Mouse (Mus musculus) v-Abl transformed pro-B cells (cell line): Measurements from ENCODE around the gene Scgb1b12.
"Not testable (repeated sequence)": the region's sequence is repeated elsewhere in the genome, so short reads cannot be mapped to it uniquely, and the experiment has no call there.

Source experiments
- in situ Hi-C, 2 experiments: fragments of 400-800 bp; cut with MboI; formaldehyde crosslinking; loops; one replicate each; pipeline ENCODE4 v1.15.1; 2025; ENCODE audit not compliant: unreplicated experiment in 2 of 2

Scgb1b12 gene

DNA sequence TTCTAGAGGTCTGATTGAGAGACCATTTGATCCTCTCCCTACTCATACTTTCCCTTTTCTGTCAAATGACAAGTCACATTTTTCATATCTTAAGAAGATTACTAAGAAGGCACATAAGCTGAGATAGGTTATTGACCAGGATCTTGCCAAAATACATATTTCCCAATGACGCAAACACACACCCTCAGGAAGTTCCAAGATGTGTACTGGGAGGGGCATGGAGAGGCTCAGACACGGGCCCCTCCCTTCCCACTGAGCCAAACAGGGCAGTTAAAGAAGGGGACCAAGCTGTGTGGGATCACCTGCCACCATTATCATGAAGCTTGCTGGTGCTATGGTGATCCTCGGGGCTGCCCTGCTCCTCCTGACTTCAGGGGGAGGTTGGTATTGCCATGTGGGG is at the start of gene Scgb1b12:
TSS of gene Scgb1b12 (plus strand) at position 301 of the 400 bp plus-strand sequence.
- in situ Hi-C loops = not testable (repeated sequence)

DNA sequence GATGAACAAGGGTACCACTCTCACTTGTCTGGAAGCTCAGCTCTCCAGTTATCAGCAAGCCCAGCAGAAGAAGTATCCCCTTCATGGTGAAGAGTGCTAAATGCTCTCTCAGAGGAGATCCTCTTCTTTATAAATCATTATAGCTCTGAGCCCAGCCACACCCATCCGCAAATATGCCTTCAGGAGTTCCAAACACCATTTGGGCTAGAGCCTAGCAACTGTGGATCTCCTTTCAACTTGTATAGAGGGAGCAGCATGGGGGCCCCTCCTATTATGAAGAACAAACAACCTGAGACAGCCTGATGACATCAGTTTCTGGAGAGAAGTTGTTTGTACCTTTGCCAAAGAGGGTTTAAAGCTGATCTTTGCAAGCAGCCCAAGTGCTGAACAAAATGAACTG is 6.8 kb upstream of the Scgb1b12 start, which contains the start of gene Scgb2b12:
TSS of gene Scgb2b12 (minus strand) at position 101 of the 400 bp plus-strand sequence.
- in situ Hi-C loops = loop anchor here in 1 of 2 experiments (10.0 kb wide), 1 partner anchor 968 kb away; no protein-coding TSS in a partner anchor
